Mouse (Mus musculus) kidney, postnatal 4 days (tissue): ENCODE results near the gene Zfp36l1.
A peak's percentile ranks its signal among the peaks of the same experiment; 100 is the strongest.

Experiments
- DNase-seq, 2 experiments: peaks; one replicate each; pipeline ENCODE4 v3.0.0; 2021; ENCODE audit warnings: mixed read lengths in 2 of 2

The Zfp36l1 gene

DNA sequence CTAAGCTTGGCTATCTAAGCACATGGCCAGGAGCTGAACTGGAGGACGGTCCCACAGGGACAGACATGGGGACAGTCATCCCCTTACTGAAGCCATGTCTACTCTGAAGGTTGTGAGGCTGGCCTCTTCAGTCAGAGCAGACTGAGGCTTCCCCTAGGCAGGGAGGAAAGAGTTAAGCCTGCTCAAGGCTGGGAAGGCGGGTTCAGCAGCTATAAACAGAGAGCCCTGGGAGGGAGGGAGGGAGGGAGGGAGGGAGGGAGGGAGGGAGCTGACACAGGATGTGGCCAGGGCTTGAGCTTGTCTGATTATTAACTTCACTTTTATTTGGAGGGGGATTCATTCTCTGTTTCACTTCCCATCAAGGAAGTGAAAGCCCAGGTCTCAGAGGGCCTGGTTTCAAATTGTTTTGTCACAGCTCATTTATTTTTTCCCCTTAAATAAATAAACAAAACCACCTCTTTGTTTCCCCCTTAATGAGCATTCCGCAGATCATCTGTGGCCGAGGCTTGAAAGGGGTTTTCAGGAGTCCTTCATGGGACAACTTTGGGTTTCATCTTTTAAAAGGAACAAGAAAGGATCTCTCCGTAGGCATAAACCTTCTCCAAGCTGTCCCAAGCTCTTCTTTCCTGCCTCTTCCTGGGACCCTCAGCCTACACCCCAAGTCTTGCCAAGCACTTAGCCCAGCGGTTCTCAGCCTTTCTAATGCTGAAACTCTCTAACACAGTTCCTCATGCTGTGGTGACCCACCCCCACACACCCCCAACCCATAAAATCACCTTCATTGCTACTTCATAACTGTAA, 17.9 kb upstream of the Zfp36l1 start:
- peak; percentile 63 to 78 for DNase-seq

GRCm38 (mm10) chr12:80129531-80129930, 16.7 kb upstream of the Zfp36l1 start:
- DNase-seq: peak; percentile 66 to 73

DNA sequence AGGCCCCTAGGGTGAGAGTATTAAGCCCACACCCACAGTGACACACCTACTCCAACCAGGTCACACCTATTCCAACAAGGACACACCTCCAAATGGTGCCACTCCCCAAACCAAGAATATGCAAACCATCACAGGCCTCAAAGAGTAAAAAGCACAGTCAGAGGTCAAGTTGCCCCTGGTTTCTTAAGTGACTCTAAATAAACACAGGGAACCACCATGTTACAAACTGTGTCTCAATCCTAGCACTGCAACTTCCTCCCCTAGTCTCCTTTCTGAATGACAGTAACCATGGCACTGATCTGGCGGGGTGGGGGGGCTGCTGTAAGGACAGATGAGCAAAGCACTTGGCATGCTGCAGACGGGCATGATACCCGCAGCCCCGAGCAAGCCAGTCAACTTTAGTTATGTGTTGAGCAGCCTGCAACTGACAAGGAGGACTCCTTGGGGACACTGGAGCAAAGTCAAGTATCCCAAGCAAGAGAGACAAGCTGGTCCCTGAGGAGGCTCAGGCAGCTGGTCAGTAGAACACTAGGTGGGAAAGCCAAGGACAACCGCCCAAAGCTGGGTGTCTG, 14.5 kb upstream of the Zfp36l1 start:
- no peak for DNase-seq

- DNase-seq: no peak
These were observed 12.5 kb upstream of the Zfp36l1 start for GRCm38 (mm10) chr12:80125316-80125715.

GRCm38 (mm10) chr12:80124756-80125155, 11.9 kb upstream of the Zfp36l1 start:
- DNase-seq: no peak

GRCm38 (mm10) chr12:80124211-80124610, 11.4 kb upstream of the Zfp36l1 start:
- no peak for DNase-seq

DNA sequence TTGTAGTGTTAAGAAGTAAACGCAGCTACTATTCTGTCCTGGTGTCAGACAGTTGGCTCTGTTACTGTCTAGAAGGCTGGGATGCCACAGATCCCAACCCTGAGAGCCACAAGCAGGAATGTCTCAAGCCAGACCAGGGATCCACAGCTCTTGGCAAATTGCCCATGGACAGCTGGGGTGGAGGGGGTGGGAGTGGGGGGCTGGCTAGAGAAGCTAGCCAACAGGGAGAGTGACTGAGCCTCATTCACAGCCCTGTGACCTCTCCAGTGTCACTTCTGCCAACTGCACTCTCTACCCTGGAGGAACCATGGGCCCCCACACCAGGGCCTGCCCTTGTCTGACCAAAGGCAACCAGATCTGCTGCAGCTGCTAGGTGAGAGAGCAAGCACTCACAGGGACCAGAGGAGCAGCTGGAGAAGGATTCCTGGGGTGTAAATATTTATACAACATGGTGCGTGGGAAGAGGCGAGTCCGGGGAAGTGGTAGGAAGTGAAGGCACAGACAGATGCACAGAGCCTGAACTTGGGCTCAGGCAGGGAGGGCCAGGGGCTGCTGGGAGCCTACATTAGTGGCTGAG, 10.5 kb upstream of the Zfp36l1 start:
- peak; percentile 56 to 78 for DNase-seq

DNA sequence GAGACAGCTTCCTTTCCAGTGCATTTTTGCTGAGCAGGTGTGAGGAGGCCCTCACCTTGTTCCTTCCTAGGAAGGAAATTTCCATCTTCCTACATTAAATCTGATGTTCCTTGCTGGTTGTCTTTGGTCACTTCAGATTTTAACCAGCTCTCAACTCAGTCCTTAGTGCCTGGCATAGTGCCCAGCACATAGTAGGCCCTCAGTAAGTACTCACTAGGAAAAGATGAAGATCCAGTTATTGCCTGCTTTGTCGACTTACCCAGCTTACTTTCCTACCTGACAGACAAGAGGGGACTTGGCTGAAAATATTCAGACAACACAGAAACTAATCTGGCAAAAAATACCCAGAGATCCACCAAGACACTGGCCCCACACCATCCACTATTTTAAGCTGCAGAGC, 8.6 kb upstream of the Zfp36l1 start:
- no peak for DNase-seq

GRCm38 (mm10) chr12:80118588-80118987, 5.8 kb upstream of the Zfp36l1 start:
- DNase-seq: no peak

DNA sequence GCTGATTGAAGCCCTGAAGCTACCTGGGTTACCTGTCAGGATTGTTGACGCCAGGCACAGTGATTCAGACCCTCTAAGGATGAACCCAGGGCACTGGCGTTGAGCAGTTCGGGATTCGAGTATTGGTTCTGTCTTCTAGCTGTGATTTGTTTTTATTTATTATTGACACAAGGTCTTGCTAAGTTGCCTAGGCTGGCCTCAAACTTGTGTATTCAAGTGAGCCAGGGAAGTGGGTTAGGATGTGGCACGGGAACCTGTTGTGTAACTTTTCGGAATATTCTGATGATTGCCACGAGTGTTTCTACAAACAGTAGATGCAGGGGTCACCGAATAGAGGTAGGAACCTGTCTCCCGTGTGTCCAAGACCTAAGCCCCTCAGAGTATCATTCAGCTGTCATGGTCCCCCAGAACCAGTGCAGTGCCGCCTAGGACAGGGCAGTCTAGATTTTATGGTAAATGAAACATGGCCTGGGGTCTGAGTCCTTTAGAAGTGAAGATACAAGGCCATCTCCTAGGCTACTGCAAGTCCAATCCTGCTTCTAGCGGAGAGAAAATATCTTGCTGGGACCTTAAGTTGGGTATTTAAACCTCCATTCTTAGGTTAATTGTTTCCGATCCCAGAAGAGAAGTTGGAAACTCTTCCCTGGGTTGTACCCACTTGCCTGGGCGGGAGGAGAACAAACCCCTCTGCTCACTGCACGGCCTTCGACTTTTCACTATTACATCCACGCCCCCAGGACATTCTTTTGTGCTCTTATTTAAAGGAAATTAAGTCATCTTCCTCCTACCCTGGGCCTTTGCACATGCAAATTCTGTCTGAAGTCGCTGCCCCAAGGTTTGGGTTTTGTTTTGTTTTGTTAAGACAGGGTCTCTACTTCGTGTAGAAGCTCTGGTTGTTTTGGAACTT, 3.6 kb upstream of the Zfp36l1 start:
- no peak for DNase-seq

DNA sequence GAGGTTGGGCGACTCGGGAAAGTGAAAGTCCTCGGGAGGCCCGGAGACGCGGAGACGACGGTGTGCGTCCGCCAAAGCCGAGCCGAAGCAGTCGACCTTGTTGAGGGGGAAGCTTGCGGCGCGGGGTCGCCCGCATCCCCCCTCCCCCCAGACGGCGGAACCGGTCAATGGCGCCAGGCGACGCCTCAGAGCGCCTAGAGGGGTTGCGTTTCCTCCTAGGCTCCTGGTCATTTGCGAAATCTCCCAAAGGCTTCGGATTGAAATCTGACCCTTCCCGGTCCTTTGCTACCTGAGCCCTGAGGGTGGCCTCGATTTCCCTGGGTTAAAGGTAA, 3.0 kb upstream of the Zfp36l1 start:
- DNase-seq: no peak

DNA sequence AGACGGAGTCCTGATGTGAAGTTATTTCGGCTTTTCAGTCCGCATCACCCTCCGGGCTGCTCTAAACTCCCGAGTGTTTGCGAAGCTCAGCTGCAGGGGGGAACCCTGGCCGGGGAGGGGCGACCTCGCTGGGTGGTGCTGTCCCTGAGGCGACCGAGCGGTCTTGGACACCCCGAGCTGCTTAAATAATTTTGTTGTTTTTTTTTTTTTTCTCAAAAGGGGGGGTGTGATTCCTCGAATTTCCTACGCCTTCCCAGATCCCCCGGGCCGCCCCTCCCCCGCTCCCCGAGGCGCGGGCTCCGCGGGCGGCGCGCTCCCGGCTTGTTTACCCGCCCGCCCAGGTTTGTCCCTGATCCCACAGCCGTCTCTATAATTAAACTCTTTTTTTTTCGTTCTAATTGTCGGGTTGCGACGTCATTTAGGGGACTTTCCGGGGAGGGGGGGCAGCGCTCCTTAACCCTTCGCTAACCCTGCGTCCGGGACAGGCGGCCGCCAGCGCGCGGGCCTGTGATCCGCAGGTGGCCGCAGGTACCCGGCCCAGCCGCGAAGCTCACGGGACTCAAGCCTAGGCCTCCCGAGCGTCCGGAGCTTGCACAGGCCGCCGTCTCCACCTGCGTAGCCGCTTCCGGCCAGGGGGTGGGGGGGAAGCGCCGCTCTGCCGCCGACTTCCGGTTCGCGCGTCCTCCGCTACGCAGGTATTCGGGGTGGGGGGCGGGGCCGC, 2.5 kb upstream of the Zfp36l1 start:
- DNase-seq: peak; percentile 88 to 94

GRCm38 (mm10) chr12:80114892-80115141, 2.0 kb upstream of the Zfp36l1 start:
- no peak for DNase-seq

GRCm38 (mm10) chr12:80114031-80114891, 1.4 kb upstream of the Zfp36l1 start:
- peak; percentile 80 to 87 for DNase-seq

DNA sequence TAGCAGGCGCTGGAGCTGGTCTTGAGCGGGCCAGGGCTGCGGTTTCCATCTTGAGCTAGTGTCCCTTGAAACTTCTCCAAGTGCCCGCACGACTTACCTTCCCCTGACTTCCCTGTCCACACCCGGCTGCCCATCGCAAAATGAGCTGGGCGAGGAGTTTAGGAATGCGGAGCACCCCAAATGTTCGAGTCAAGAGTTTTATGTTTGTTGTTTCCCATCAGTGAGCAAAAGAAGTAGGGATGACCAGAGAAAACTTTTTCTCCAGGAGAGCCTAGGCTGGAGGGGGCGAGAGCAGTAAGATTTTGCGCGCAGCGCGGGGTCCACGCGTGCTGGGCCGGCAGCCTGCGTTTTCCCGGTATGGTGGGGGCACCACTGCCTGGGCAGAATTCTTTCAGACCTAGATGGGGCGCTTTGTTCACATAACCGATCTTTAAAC, 791 bp upstream of the Zfp36l1 start:
- DNase-seq: peak; percentile 71 to 83

DNA sequence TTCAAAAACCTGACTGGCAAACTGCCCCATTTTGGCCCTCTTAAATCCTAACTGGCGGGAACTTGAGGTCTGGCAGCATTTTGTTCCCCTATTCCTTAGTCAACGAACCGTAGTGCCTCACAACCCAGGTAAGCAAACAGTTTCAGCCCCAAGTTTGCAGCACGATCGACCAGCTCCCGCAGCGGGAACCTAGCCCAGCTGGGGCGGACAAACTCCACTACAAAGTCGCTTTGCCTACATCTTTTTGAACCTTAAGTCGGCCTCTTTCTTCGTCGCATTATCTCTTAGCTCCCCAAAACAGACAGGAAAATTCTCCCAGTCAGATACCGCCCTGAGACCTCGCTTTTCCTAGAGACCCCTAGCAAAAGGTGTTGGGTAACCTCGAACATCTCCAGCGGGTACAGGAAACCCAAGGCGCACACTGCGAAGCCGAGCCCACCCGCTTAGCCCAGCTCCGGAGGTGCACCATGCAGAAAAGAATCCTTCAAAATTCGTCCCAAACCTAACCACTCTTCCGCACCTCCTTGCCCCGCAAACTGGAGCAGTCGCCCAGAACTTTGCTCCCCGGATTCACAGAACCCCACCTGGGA, 647 bp downstream of the Zfp36l1 start:
- peak; percentile 34 to 51 for DNase-seq

- peak; percentile 50 to 72 for DNase-seq
These were observed 1.4 kb downstream of the Zfp36l1 start for GRCm38 (mm10) chr12:80111131-80112070.

GRCm38 (mm10) chr12:80110546-80110870, 2.3 kb downstream of the Zfp36l1 start:
- peak in 1 of 2 experiments; percentile 56 for DNase-seq

DNA sequence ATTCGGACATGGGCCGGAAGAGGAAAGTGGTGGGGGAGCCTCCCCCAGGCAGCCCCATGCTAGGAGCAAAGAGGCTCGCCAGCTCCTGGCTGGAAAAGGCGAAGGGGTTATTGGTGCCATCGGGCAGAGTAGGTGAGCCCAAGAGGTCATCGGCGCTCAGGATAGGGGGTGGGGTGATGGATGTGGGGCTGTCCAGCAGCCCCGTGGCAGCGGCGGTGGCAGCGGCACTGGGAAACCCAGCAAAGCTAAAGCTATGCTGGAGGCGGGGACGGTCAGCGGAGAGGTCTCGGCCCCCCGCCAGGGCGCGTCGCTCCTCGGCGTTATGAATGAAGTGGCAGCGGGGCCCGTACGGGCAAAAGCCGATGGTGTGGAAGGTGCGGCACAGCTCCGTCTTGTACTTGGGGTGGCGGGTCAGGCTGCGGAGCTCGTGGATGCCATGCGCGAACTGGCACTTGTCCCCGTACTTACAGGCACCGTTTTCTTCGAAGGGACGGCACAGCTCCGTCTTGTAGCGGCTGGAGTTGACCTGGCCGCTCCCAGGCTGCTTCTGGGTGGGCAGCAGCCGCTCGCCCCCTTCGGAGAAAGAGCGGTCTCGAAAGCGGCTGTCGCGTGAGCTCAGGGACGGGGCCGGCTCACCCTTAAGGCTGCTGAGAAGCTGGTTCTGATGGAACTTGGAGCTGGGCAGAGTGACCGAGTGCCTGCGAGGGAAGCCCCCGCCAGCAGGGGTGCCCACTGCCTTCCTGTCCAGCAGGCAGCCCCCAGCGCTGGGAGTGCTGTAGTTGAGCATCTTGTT, 2.9 kb downstream of the Zfp36l1 start:
- peak; percentile 58 to 72 for DNase-seq
